Comparison of ENCODE assay signal across 23 mouse cellular contexts in the genomic region with DNA sequence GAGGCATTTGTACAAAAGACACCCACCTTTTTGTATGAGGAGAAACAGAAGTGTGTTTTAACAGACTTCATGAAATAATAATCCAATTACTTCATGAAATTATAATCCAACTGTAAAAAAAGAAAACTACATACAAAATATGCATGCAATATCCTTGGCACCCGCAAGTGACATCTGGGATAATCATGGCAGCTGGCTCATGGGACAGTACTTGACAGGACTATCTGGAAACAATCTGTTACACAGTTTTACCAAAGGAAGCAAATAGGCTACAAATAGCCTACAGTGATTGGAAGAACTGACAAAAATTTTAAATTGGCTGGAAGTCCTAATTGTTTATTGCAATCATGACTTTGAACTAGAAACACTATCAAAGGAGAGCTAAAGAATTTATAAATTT.
A peak's percentile ranks its signal among the peaks of the same experiment; 100 is the strongest.
DNase-seq lines count a peak whose midpoint lies in the region; ATAC-seq lines count a peak whose summit lies in the region.
"Had no signal": no experiment of that assay in that cellular context is flagged by ENCODE, and none has a peak within 500 bp of the region (broad histone marks: within the 10 kb centered on the region; RNA-seq: fewer than 3 reads in every experiment).

No protein-coding gene starts in this region.

- H3K9me3 ChIP-seq in forebrain, embryonic 15.5 days = no peaks in the 10 kb centered on the region
- no peaks in the 10 kb centered on the region for H3K9me3 ChIP-seq in forebrain, embryonic 13.5 days (replicated peaks)
- H3K9me3 ChIP-seq: embryonic facial prominence, embryonic 15.5 days; limb, embryonic 15.5 days; megakaryocyte, embryonic 14.5 days; neural tube, embryonic 12.5 days had no signal

- DNase-seq in brain, adult 2 months (ENCODE audit: low read depth, low spot score) = peak; percentile 21
- peak; percentile 37 for DNase-seq in layer of hippocampus, adult 11-12 months (ENCODE audit: low spot score)
- peak; percentile 10 to 23 for DNase-seq in layer of hippocampus, postnatal 10 days (ENCODE audit: low spot score in 2 of 2)
- no peak for DNase-seq in heart, adult 8-10 months (ENCODE audit: low spot score)
- DNase-seq: adrenal gland, postnatal 36 days; cerebellum, adult 18-20 months; gastrocnemius, postnatal 25 days; heart, adult 18-20 months; kidney, adult 8-10 months; kidney, postnatal 14 days; lung, embryonic 14.5 days; midbrain, embryonic 14.5 days; right cerebral cortex, postnatal 14 days had no signal

- WGBS in forebrain, embryonic 15.5 days = 70% methylated on average over 1 of the region's 1 CpGs
- WGBS in forebrain, embryonic 13.5 days = 86% methylated on average over 1 of the region's 1 CpGs

- H3K4me3 ChIP-seq in forebrain, embryonic 15.5 days = no peak overlapping the region
- H3K4me3 ChIP-seq in forebrain, embryonic 13.5 days = no peak overlapping the region
- H3K4me3 ChIP-seq: embryonic facial prominence, embryonic 15.5 days; limb, embryonic 15.5 days; megakaryocyte, embryonic 14.5 days; neural tube, embryonic 12.5 days had no signal

- H3K4me1 ChIP-seq in forebrain, embryonic 15.5 days = no peaks in the 10 kb centered on the region
- H3K4me1 ChIP-seq in forebrain, embryonic 13.5 days = no peaks in the 10 kb centered on the region
- H3K4me1 ChIP-seq: embryonic facial prominence, embryonic 15.5 days; limb, embryonic 15.5 days; megakaryocyte, embryonic 14.5 days; neural tube, embryonic 12.5 days had no signal

- ATAC-seq in forebrain, embryonic 15.5 days (replicated peaks) = peak; percentile 79; the same call in 1 of the 2 replicates
- no peak for ATAC-seq in forebrain, embryonic 13.5 days
- no peak for ATAC-seq in erythroblast, adult 5-6 weeks (replicated peaks; ENCODE audit: low FRiP score, poor library complexity, severe bottlenecking)

- H3K27ac ChIP-seq in forebrain, embryonic 15.5 days (replicated peaks) = no peak overlapping the region
- no peak overlapping the region for H3K27ac ChIP-seq in forebrain, embryonic 13.5 days
- H3K27ac ChIP-seq: embryonic facial prominence, embryonic 15.5 days; hindbrain, embryonic 14.5 days; limb, embryonic 15.5 days; liver, embryonic 14.5 days; neural tube, embryonic 12.5 days; stomach, postnatal 0 days had no signal

- no peak overlapping the region for H3K4me2 ChIP-seq in forebrain, embryonic 15.5 days (replicated peaks)
- H3K4me2 ChIP-seq in forebrain, embryonic 13.5 days = no peak overlapping the region
- H3K4me2 ChIP-seq: embryonic facial prominence, embryonic 15.5 days; hindbrain, embryonic 14.5 days; limb, embryonic 15.5 days; lung, embryonic 14.5 days; neural tube, embryonic 12.5 days had no signal

- no peak overlapping the region for H3K9ac ChIP-seq in forebrain, embryonic 15.5 days (replicated peaks)
- H3K9ac ChIP-seq in forebrain, embryonic 13.5 days = no peak overlapping the region
- H3K9ac ChIP-seq: embryonic facial prominence, embryonic 15.5 days; hindbrain, embryonic 14.5 days; limb, embryonic 15.5 days; liver, embryonic 14.5 days; lung, embryonic 14.5 days; neural tube, embryonic 12.5 days had no signal

- H3K27me3 ChIP-seq in forebrain, embryonic 15.5 days = no peaks in the 10 kb centered on the region
- H3K27me3 ChIP-seq in forebrain, embryonic 13.5 days = no peaks in the 10 kb centered on the region
- H3K27me3 ChIP-seq: embryonic facial prominence, embryonic 15.5 days; limb, embryonic 15.5 days; megakaryocyte, embryonic 14.5 days; neural tube, embryonic 12.5 days had no signal

- H3K36me3 ChIP-seq in forebrain, embryonic 15.5 days = no peaks in the 10 kb centered on the region
- H3K36me3 ChIP-seq in forebrain, embryonic 13.5 days (ENCODE audit: poor library complexity, severe bottlenecking) = no peaks in the 10 kb centered on the region
- H3K36me3 ChIP-seq: embryonic facial prominence, embryonic 15.5 days; limb, embryonic 15.5 days; neural tube, embryonic 12.5 days had no signal
